Mouse (Mus musculus): ENCODE results near the gene Folr2. TPM values are rescaled to one million over a fixed set of nuclear protein-coding genes. Genes with fewer than 3 reads are reported as not detected.

Gene Folr2
- polyA plus RNA-seq, 2 experiments, result 4.2 to 7.4 TPM

GRCm38 (mm10) chr7:101831437-101831836 lies 25.6 kb downstream of the Folr2 start:
- H3K9me3 ChIP-seq (ENCODE audit: control insufficient read depth, low read length), result no peaks in the 10 kb centered on the region
- no peak overlapping the region for H3K27ac ChIP-seq
- no peak for TF ChIP-seq CTCF (IDR thresholded peaks at IDR 0.05; ENCODE audit: low read depth)
- no peaks in the 10 kb centered on the region for H3K36me3 ChIP-seq (replicated peaks; ENCODE audit: control insufficient read depth, insufficient read depth, low read depth)
- 77% methylated on average over 8 of the region's 8 CpGs for whole genome bisulfite sequencing (ENCODE audit: insufficient replicate concordance)
- no peak overlapping the region for H3K9ac ChIP-seq (replicated peaks)
- H3K4me1 ChIP-seq (replicated peaks; ENCODE audit: control insufficient read depth in 2 of 2, insufficient read depth in 2 of 2, low read length in 1 of 2), result no peaks in the 10 kb centered on the region
- no peak overlapping the region for H3K4me3 ChIP-seq (ENCODE audit: insufficient read depth in 1 of 2, low read depth in 2 of 2, low read length in 2 of 2)
- ATAC-seq (ENCODE audit: insufficient read depth) (no peak), DNase-seq (ENCODE audit: low read depth in 3 of 3, low spot score in 3 of 3) (no peak)
- H3K4me2 ChIP-seq (ENCODE audit: low read depth), result no peak overlapping the region
- H3K27me3 ChIP-seq (ENCODE audit: control insufficient read depth, insufficient read depth, low read length), result peaks cover 11% of the 10 kb centered on the region

- Histone ChIP-seq H3K27me3 (ENCODE audit: control insufficient read depth, insufficient read depth, low read length) (peaks cover 1% of the 10 kb centered on the region; the same call in 1 of the 2 replicates), H3K27ac (no peak overlapping the region), H3K9me3 (ENCODE audit: control insufficient read depth, low read length) (no peaks in the 10 kb centered on the region), H3K4me2 (ENCODE audit: low read depth) (no peak overlapping the region), H3K4me1 (replicated peaks; ENCODE audit: control insufficient read depth in 2 of 2, insufficient read depth in 2 of 2, low read length in 1 of 2) (no peaks in the 10 kb centered on the region), H3K4me3 (ENCODE audit: insufficient read depth in 1 of 2, low read depth in 2 of 2, low read length in 2 of 2) (no peak overlapping the region), H3K9ac (replicated peaks) (no peak overlapping the region), H3K36me3 (replicated peaks; ENCODE audit: control insufficient read depth, insufficient read depth, low read depth) (no peaks in the 10 kb centered on the region)
- 80% methylated on average over 3 of the region's 3 CpGs for WGBS (ENCODE audit: insufficient replicate concordance)
- DNase-seq (ENCODE audit: low read depth in 3 of 3, low spot score in 3 of 3), result no peak
- TF ChIP-seq CTCF (IDR thresholded peaks at IDR 0.05; ENCODE audit: low read depth) (peak; percentile 29), EP300 (IDR thresholded peaks at IDR 0.05; ENCODE audit: low read depth) (no peak)
- no peak for ATAC-seq (ENCODE audit: insufficient read depth)
Measured at GRCm38 (mm10) chr7:101830373-101830772, 26.6 kb downstream of the Folr2 start.

GRCm38 (mm10) chr7:101823758-101824630 lies 33.0 kb downstream of the Folr2 start:
- TF ChIP-seq EP300 (IDR thresholded peaks at IDR 0.05; ENCODE audit: low read depth) (no peak), CTCF (IDR thresholded peaks at IDR 0.05; ENCODE audit: low read depth) (no peak)
- DNase-seq (ENCODE audit: low read depth in 3 of 3, low spot score in 3 of 3), result no peak

GRCm38 (mm10) chr7:101822836-101823757 lies 33.9 kb downstream of the Folr2 start:
- H3K4me3 ChIP-seq (ENCODE audit: insufficient read depth in 1 of 2, low read depth in 2 of 2, low read length in 2 of 2), result no peak overlapping the region
- peaks cover 54% of the 10 kb centered on the region for H3K27me3 ChIP-seq (ENCODE audit: control insufficient read depth, insufficient read depth, low read length)
- no peak overlapping the region for H3K4me2 ChIP-seq (ENCODE audit: low read depth)
- ATAC-seq (ENCODE audit: insufficient read depth) (0 out of 2 replicates have a peak, but pooled peaks have one; percentile 18), DNase-seq (ENCODE audit: low read depth in 3 of 3, low spot score in 3 of 3) (no peak)
- H3K27ac ChIP-seq, result no peak overlapping the region
- H3K4me1 ChIP-seq (replicated peaks; ENCODE audit: control insufficient read depth in 2 of 2, insufficient read depth in 2 of 2, low read length in 1 of 2), result no peaks in the 10 kb centered on the region
- H3K36me3 ChIP-seq (replicated peaks; ENCODE audit: control insufficient read depth, insufficient read depth, low read depth), result no peaks in the 10 kb centered on the region
- no peaks in the 10 kb centered on the region for H3K9me3 ChIP-seq (ENCODE audit: control insufficient read depth, low read length)
- 52% methylated on average over 32 of the region's 32 CpGs for whole genome bisulfite sequencing (ENCODE audit: insufficient replicate concordance)
- no peak overlapping the region for H3K9ac ChIP-seq (replicated peaks)
- no peak for TF ChIP-seq EP300 (IDR thresholded peaks at IDR 0.05; ENCODE audit: low read depth)
- TF ChIP-seq CTCF (IDR thresholded peaks at IDR 0.05; ENCODE audit: low read depth), result peak; percentile 31

More at GRCm38 (mm10) chr7:101823758-101824630, 33.0 kb downstream of the Folr2 start:
- no peaks in the 10 kb centered on the region for H3K4me1 ChIP-seq (replicated peaks; ENCODE audit: control insufficient read depth in 2 of 2, insufficient read depth in 2 of 2, low read length in 1 of 2)
- H3K36me3 ChIP-seq (replicated peaks; ENCODE audit: control insufficient read depth, insufficient read depth, low read depth), result no peaks in the 10 kb centered on the region
- H3K9me3 ChIP-seq (ENCODE audit: control insufficient read depth, low read length), result no peaks in the 10 kb centered on the region
- no peak overlapping the region for H3K27ac ChIP-seq
- no peak overlapping the region for H3K4me2 ChIP-seq (ENCODE audit: low read depth)
- peaks cover 45% of the 10 kb centered on the region for H3K27me3 ChIP-seq (ENCODE audit: control insufficient read depth, insufficient read depth, low read length)
- ATAC-seq (ENCODE audit: insufficient read depth), result no peak
- no peak overlapping the region for H3K4me3 ChIP-seq (ENCODE audit: insufficient read depth in 1 of 2, low read depth in 2 of 2, low read length in 2 of 2)
- WGBS (ENCODE audit: insufficient replicate concordance), result 80% methylated on average over 18 of the region's 18 CpGs
- no peak overlapping the region for H3K9ac ChIP-seq (replicated peaks)
